Mouse (Mus musculus) inflammation-experienced regulatory T-cells, adult 6 months (primary cell): Measurements from ENCODE around the gene Tmprss7. TPM values are rescaled to one million over a fixed set of nuclear protein-coding genes. Genes with fewer than 3 reads are reported as not detected.

Experiments
- ATAC-seq: one replicate; pipeline ENCODE4 v1.8.0; 2017
- polyA plus RNA-seq, 3 experiments: library from polyadenylated mRNA; unstranded; fragments of 100-300 nt; shearing (Covaris generic); gene quantifications; one replicate each; pipeline ENCODE4 v1.2.1; 2017

The Tmprss7 gene
- polyA plus RNA-seq, 3 experiments from 2014 or later: not detected

GRCm38 (mm10) chr16:45684815-45685214, 8.6 kb downstream of the Tmprss7 start:
- ATAC-seq: peak; percentile 68

- no peak for ATAC-seq
These were observed 17.0 kb downstream of the Tmprss7 start for GRCm38 (mm10) chr16:45676462-45676861.

- no peak for ATAC-seq
These were observed 23.5 kb downstream of the Tmprss7 start for GRCm38 (mm10) chr16:45670005-45670404.

GRCm38 (mm10) chr16:45668178-45668577, 25.3 kb downstream of the Tmprss7 start:
- no peak for ATAC-seq

- peak; percentile 48 for ATAC-seq
These were observed 27.3 kb downstream of the Tmprss7 start for GRCm38 (mm10) chr16:45666136-45666535.

- ATAC-seq: no peak
These were observed 31.1 kb downstream of the Tmprss7 start for GRCm38 (mm10) chr16:45662381-45662780.

- ATAC-seq: no peak
These were observed 33.9 kb downstream of the Tmprss7 start for GRCm38 (mm10) chr16:45659596-45659995.

- no peak for ATAC-seq
These were observed 35.2 kb downstream of the Tmprss7 start for GRCm38 (mm10) chr16:45658248-45658647.

GRCm38 (mm10) chr16:45657574-45658159, 35.8 kb downstream of the Tmprss7 start:
- ATAC-seq: no peak

GRCm38 (mm10) chr16:45654465-45654864, 39.0 kb downstream of the Tmprss7 start:
- ATAC-seq: no peak

GRCm38 (mm10) chr16:45653934-45654332, 39.5 kb downstream of the Tmprss7 start, which contains the start of gene BC016579:
Gene BC016579 (minus strand): TSS chr16:45654068.
- no peak for ATAC-seq

- no peak for ATAC-seq
These were observed 40.2 kb downstream of the Tmprss7 start for GRCm38 (mm10) chr16:45653009-45653933.

- ATAC-seq: no peak
These were observed 42.0 kb downstream of the Tmprss7 start for GRCm38 (mm10) chr16:45651497-45651896.

- ATAC-seq: no peak
These were observed 49.1 kb downstream of the Tmprss7 start for GRCm38 (mm10) chr16:45644380-45644779.

GRCm38 (mm10) chr16:45643944-45644343, 49.5 kb downstream of the Tmprss7 start:
- ATAC-seq: no peak

GRCm38 (mm10) chr16:45641301-45641700, 52.2 kb downstream of the Tmprss7 start:
- ATAC-seq: no peak

- ATAC-seq: no peak
These were observed 53.2 kb downstream of the Tmprss7 start for GRCm38 (mm10) chr16:45640070-45640762.

GRCm38 (mm10) chr16:45635826-45636225, 57.6 kb downstream of the Tmprss7 start:
- no peak for ATAC-seq

- ATAC-seq: no peak
These were observed 61.0 kb downstream of the Tmprss7 start for GRCm38 (mm10) chr16:45632420-45632819.

- ATAC-seq: peak; percentile 84
These were observed 63.0 kb downstream of the Tmprss7 start for GRCm38 (mm10) chr16:45630347-45630960.

- no peak for ATAC-seq
These were observed 63.9 kb downstream of the Tmprss7 start for GRCm38 (mm10) chr16:45629497-45630105.

- no peak for ATAC-seq
These were observed 68.1 kb downstream of the Tmprss7 start for GRCm38 (mm10) chr16:45625342-45625741.
